Mouse (Mus musculus) brain, embryonic 14.5 days (tissue): ENCODE results near the gene Nod2. TPM values are rescaled to one million over a fixed set of nuclear protein-coding genes. Genes with fewer than 3 reads are reported as not detected.
A peak's percentile ranks its signal among the peaks of the same experiment; 100 is the strongest.

ENCODE experiments used
- DNase-seq: peaks from one replicate; pipeline ENCODE4 v3.0.0-alpha.2; 2011; ENCODE audit warnings: low read depth
- CTCF ChIP-seq: fragments of 200-500 bp; IDR thresholded peaks from 2 replicates; pipeline ENCODE4 v1.5.1; 2012; ENCODE audit warnings: inconsistent platforms, mild to moderate bottlenecking, moderate library complexity, borderline replicate concordance; ENCODE audit not compliant: insufficient read depth, insufficient read length; ENCODE audit errors: extremely low read depth
- POLR2A ChIP-seq: fragments of 200-500 bp; IDR thresholded peaks from 2 replicates; pipeline ENCODE4 v1.6.1; 2012; ENCODE audit warnings: mild to moderate bottlenecking, inconsistent platforms, borderline replicate concordance; ENCODE audit not compliant: poor library complexity, insufficient read depth, insufficient read length, severe bottlenecking; ENCODE audit errors: extremely low read depth
- polyA plus RNA-seq: library from polyadenylated mRNA; depleted of rRNA; stranded (reverse); fragments of >200 nt; gene quantifications from 2 replicates; pipeline ENCODE4 v1.2.3, GENCODE M21; 2012; rRNA removed

The Nod2 gene
- polyA plus RNA-seq, 1 experiment, result 0.34 TPM

DNA sequence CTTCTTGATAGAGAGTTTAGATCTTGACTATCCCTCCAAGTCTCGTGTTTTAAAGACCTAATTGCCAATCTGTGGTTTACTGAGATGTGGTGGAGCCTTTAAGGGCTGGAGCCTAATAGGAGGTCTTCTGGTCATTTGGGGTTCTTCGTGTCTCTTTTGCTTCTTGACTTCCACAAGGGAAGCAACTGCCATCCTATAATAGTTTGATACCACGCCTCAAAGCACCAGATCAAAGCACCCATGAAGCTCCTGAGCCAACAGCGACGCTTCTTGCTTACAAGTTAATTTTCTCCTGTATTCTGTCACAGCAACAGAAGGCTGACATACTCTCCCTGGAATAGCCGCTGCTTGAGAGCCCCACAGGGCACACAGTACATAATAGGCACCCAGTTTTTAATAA is 45.8 kb downstream of the Nod2 start:
- no peak for DNase-seq
- no peak for TF ChIP-seq POLR2A
- no peak for TF ChIP-seq CTCF

DNA sequence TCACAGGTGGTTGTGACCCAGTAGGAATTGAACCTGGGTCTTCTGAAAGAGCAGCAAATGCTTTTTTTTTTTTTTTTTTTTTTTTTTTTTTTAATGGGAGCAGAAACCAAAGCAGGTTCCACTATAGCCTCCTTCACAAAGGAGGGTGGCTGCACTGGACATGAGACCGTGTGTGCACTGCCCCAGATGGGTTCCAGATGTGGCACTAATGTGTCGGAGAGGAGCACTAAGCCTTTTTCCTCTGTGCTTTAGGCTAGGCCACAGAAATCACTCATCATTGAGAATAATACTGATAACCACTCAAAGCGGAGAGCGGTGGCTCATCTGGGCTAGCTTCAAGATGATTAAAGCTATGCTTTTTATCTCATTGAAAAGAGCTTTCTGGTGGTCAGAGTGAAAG is 46.3 kb downstream of the Nod2 start:
- no peak for DNase-seq

DNA sequence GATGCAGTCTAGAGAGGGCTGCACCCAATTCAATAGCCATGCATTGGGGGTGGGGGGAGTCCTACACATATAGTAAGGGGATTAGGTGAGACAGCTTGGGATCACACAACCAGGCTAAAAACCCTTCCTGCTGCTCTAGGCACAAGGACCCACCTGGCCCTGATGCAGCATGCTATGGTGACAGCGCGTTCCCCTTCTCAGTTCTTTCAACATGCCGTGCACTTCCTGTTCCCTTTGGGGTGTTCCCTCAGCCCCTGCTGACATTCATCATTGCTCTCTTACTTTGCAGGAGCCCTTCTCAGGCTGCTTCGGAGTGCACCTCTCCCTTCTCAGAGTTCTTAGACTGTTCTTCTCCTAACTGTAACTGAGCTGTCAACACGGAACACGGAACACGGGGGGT is 47.2 kb downstream of the Nod2 start:
- TF ChIP-seq CTCF, result no peak
- TF ChIP-seq POLR2A, result no peak
- DNase-seq, result no peak

More for the DNA sequence above, 46.3 kb downstream of the Nod2 start:
- TF ChIP-seq POLR2A, result no peak
- TF ChIP-seq CTCF, result no peak

DNA sequence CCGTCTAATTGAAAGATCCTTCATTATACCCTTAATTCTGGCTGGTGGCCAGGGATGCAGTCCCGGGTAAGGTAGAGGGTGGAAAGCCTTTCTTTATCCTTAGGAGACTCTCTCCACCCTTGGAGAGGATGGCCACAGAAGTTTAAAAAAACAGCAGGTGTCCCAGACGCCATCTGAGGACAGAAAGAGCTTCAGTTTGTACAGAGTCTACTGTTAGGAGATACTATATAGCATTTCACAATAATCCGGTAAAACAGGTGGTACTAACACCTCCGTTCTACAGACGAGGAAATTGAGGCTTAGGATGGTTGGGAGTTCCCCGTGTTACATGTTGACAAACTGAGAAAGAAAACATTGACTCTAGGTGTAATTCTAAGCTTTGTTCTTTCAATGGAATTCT is 49.1 kb downstream of the Nod2 start:
- no peak for DNase-seq
- no peak for TF ChIP-seq CTCF
- no peak for TF ChIP-seq POLR2A

DNA sequence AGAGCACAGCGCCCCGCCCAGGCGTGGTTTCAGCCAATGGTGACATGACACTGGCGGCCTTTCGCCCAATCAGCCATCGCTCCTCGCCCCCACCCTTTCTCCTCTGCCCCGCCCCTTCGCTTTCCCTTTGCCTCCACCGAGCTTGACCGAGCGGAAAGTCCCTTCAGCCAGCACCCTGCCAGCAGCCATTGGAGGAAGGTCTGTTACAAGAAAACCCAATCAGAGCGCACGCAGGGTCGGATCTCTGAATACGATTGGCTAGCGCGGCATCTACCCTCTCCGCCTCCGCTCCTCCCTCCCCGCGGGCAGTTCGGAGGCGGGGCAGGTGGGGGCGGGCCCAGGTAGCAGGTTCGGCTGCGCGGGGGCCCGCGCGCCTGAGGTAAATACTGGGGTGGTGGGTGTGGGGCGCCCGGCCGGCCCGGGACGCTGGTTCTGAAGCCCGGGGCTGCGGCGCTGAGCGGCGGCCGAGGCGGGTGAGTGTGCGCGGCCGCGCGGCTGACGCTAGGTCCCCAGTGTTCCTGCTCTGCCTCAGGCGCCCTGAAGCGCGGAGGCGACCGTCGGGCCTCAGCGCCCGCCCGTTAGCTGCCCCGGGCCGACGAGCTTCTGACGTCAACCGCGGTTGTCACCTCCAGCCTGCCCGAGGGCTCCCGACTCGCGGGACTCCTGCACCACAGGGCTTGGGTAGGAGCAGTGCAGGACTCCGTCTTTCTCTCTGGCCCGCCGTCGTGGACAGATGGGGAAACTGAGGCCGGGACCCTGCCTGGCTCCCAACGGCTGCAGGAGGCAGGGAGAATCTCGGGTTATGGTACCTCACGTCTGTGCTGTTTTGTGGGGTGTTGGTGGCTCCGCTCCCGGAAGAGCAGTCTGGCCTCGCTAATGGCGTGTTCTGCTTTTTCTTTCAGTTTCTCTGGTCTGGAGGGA is 49.9 kb downstream of the Nod2 start, which contains the start of gene Cyld:
Gene Cyld, plus strand, starts transcription at position 308 of the 921 bp plus-strand sequence.
- DNase-seq, result peak; percentile 100
- TF ChIP-seq POLR2A, result peak; percentile 71
- TF ChIP-seq CTCF, result no peak

DNA sequence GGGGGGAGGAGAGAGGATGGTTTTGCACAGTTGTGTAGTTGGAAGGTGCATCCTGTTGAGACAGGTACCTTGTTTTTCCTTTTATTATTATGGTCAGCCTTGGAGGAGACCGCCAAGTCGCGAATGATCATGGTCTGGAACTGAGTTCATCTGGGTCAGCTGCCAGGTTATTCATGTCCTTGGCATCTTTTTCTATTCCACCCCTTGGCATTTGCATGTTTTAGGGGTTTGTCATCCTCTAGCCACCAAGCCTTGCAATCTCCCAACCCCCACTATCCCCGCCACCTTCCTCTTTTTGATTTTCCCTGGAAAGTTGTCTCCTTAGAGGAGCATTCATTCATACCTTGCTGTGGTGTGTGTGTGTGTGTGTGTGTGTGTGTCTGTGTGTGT is 50.5 kb downstream of the Nod2 start:
- TF ChIP-seq POLR2A, result no peak
- no peak for TF ChIP-seq CTCF
- no peak for DNase-seq

DNA sequence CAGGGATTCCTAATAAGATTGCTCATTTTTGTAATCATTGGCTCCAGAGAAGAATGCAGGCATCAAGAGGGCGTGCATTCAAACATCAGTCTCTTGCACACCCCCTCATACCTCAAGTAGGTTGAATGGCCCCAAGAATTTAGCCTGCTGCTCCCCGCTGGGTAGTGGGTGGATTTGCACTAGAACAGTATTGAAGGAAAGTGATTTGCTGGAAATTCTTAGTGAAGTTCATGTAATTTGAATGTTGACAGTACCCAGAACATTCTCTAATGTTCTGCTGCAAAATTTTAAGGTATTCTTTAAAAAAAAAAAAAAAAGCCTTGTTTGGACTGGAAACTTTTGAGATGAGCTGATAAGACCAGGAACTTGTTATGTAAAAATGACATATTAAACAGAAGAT is 50.9 kb downstream of the Nod2 start:
- DNase-seq, result no peak
- no peak for TF ChIP-seq POLR2A
- TF ChIP-seq CTCF, result no peak

DNA sequence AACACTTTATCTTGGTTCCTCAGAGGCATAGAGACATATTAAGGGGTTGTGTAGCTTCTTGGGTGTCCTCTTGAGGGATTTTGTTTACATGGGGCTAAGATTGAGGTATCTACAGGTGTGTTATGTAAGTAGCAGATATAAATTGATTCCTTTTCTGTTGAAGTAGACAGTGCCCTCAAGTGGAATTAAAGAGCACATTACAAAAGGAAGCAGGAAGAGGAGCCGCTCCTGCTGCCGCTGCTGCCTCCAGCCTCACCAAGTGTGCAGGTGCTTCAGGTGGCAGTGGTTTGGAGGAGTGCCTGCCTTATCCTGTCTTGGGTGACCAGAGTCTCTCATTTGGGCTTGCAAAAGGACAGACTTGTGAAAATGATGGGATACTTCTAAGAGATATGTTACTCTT is 54.5 kb downstream of the Nod2 start:
- TF ChIP-seq CTCF (peak; percentile 30; the same call in 1 of the 2 replicates), POLR2A (no peak)
- peak; percentile 43 for DNase-seq

DNA sequence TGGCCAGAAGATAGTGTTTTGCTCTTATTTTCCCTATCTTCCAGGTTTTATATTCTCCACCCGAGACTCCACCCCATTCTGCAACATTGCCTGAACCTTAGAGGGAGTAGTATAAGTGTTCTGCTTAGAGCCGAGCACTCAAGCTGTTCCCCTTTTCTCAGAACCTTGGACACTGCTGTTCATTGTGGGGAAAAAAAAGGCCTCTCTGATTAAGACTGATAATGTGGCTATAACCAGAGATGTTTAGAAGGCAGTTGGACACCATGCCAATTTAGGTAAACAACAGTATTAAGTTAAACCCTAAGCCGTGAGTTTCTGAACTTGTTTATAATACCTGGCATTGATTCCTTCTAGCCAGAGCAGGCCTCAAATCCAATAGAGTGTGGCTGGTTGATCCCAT is 55.7 kb downstream of the Nod2 start:
- TF ChIP-seq POLR2A (no peak), CTCF (no peak)
- no peak for DNase-seq

DNA sequence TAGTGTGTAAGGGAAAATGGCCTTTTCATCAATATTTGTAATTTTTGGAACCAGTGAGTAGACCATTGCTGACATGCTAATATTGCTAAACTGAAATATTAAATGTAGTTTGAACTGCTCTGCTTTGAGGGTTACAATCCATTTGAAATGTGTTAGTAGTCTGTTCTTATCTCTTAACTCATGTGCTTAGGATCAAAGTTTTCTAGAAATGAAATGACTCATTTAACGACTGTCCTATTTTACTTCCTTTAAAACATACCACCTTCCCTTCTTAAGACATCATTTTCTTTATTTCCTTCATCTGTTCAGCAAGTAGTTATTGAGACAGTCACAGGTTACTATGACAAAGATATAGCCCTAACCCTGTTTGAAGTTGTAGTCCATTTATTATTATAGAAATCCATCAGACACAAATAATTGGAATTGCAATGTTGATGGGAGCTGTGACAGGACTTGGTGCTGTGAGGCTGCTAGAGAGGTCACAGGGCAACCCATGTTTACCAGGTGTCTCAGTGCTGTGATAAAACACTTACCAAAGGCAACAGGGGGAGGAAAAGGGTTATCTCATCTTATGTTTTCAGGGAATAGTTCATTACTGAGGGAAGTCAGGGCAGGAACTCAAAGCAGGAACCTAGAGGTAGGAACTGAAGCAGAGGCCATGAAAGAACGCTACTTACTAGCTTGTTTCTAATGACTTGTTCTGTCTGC is 76.3 kb downstream of the Nod2 start:
- TF ChIP-seq CTCF (no peak), POLR2A (no peak)
- DNase-seq, result no peak

Other genes with a start within 250 kb of the Nod2 start
- gene Nkd1, start 126.0 kb upstream of the Nod2 start, polyA plus RNA-seq, result 49.1 and 68.5 TPM in 2 replicates
- gene Snx20, start 11.2 kb upstream of the Nod2 start, polyA plus RNA-seq, result 0.78 and 0.92 TPM in 2 replicates
- 9.5 and 12.7 TPM in 2 replicates for gene Cyld, start 49.7 kb downstream of the Nod2 start, polyA plus RNA-seq